Mouse (Mus musculus) olfactory bulb, adult 2 months (tissue): Measurements from ENCODE around the gene Ssb.

Source experiments
- CTCF ChIP-seq: fragments of 200-500 bp; IDR thresholded peaks from 2 replicates; pipeline ENCODE4 v1.5.1; 2012; ENCODE audit warnings: low read depth, mild to moderate bottlenecking, low read length, moderate library complexity; ENCODE audit not compliant: insufficient read depth
- POLR2A ChIP-seq: fragments of 200-500 bp; IDR thresholded peaks from 2 replicates; pipeline ENCODE4 v1.6.1; 2012; ENCODE audit warnings: mild to moderate bottlenecking, low read depth, low read length, moderate library complexity; ENCODE audit not compliant: insufficient read depth

DNA sequence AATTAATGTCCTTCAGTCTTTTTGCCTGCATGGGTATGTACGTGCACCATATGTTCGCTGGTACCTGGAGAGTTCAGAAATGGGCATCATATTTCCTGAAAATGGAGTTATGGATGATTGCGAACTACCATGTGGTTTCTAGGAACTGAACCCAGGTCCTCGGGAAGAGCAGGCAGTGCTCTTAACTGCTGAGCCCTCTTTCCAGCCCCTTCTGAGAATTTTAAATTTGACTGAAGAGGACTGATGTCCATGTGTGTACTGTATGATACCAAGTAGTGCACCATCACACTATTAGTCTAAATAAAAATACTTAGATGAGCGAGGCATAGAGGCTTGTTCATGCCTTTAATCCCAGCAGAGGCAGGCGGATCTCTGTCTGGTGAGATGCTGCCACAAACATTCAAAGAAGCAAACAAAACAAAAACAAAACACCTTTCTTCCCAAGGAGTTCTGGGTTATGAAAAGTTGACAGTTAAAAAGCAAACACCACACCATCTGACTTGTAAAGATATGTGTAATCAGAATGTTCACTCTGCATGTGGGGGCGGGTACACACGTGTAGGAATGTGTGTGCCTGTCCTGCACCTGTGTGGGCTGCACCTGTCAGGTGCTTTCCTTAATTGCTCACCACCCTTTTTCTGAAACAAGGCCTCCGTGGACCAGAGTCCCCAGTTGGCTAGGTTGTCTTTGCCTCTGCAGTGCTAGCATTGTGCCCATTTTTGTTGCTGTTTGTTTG lies 42.8 kb upstream of the Ssb start:
- TF ChIP-seq POLR2A = no peak
- TF ChIP-seq CTCF = no peak
